Mouse (Mus musculus) neural tube, embryonic 11.5 days (tissue): Measurements from ENCODE around the gene Tmem132c. TPM values are rescaled to one million over a fixed set of nuclear protein-coding genes. Genes with fewer than 3 reads are reported as not detected.

Experiments used
- ATAC-seq: fragments of 200-750 bp; cut with Nextera tagmentation; 2 replicates; pipeline ENCODE4 v1.8.0; 2017; ENCODE audit warnings: moderate number of reproducible peaks, mild to moderate bottlenecking, moderate TSS enrichment, moderate library complexity; ENCODE audit not compliant: insufficient read depth, low FRiP score, low TSS enrichment
- DNase-seq: peaks from one replicate; pipeline ENCODE4 v3.0.0-alpha.2; 2015; ENCODE audit warnings: low spot score
- H3K27ac ChIP-seq: fragments of 300-500 bp; sonication (generic); 2 replicates; pipeline ENCODE4 v1.5.1; 2014; ENCODE audit warnings: low read depth, mild to moderate bottlenecking, low read length
- H3K27me3 ChIP-seq: fragments of 300-500 bp; sonication (generic); 2 replicates; pipeline ENCODE4 v1.6.1; 2014; ENCODE audit warnings: mild to moderate bottlenecking, low read length, mixed read lengths; ENCODE audit not compliant: control insufficient read depth, insufficient read depth
- H3K36me3 ChIP-seq: fragments of 300-500 bp; sonication (generic); 2 replicates; pipeline ENCODE4 v1.6.1; 2014; ENCODE audit warnings: mild to moderate bottlenecking, low read length, moderate library complexity, mixed read lengths; ENCODE audit not compliant: control insufficient read depth, insufficient read depth
- H3K4me1 ChIP-seq: fragments of 300-500 bp; sonication (generic); 2 replicates; pipeline ENCODE4 v1.6.1; 2014; ENCODE audit warnings: low read length, mixed read lengths; ENCODE audit not compliant: control insufficient read depth, insufficient read depth
- H3K4me2 ChIP-seq: fragments of 300-500 bp; sonication (generic); 2 replicates; pipeline ENCODE4 v1.6.1; 2014; ENCODE audit warnings: low read depth, mild to moderate bottlenecking, moderate library complexity
- H3K4me3 ChIP-seq: fragments of 300-500 bp; sonication (generic); 2 replicates; pipeline ENCODE4 v1.5.1; 2014; ENCODE audit warnings: low read depth, low read length
- H3K9ac ChIP-seq: fragments of 300-500 bp; sonication (generic); 2 replicates; pipeline ENCODE4 v1.6.1; 2014; ENCODE audit warnings: mild to moderate bottlenecking, low read length
- H3K9me3 ChIP-seq: fragments of 300-500 bp; sonication (generic); 2 replicates; pipeline ENCODE4 v1.6.1; 2016; ENCODE audit warnings: low read length; ENCODE audit not compliant: control insufficient read depth
- WGBS: fragments of 180-500 bp; shearing (Covaris S2); extraction: QIAGEN DNeasy Blood & Tissue Kit; methylation state at CpG from one replicate; pipeline ENCODE4 v1.1.7; 2014; 5-methylcytosine and 5-hydroxymethylcytosine counted together
- polyA plus RNA-seq: library from polyadenylated mRNA; unstranded; fragments of >200 nt; fragmentation: Nextera tagmentation; extraction: Ambion mirVana; gene quantifications from 2 replicates; pipeline ENCODE4 v1.2.1, GENCODE M21; 2014

Tmem132c gene
- polyA plus RNA-seq, 1 experiment from 2014 or later: 24.6 TPM

- Histone ChIP-seq H3K27ac (no peak overlapping the region), H3K9ac (no peak overlapping the region), H3K4me1 (no peaks in the 10 kb centered on the region), H3K27me3 (no peaks in the 10 kb centered on the region), H3K4me2 (no peak overlapping the region), H3K9me3 (no peaks in the 10 kb centered on the region), H3K4me3 (no peak overlapping the region), H3K36me3 (no peaks in the 10 kb centered on the region)
- 48% methylated on average over 7 of the region's 7 CpGs for WGBS
- ATAC-seq (no peak), DNase-seq (no peak)
Measured at GRCm38 (mm10) chr5:127502838-127503237, 261.2 kb downstream of the Tmem132c start.

- Histone ChIP-seq H3K9ac (no peak overlapping the region), H3K27me3 (no peaks in the 10 kb centered on the region), H3K36me3 (no peaks in the 10 kb centered on the region), H3K4me2 (no peak overlapping the region), H3K4me1 (no peaks in the 10 kb centered on the region), H3K27ac (no peak overlapping the region), H3K9me3 (no peaks in the 10 kb centered on the region), H3K4me3 (no peak overlapping the region)
- no peak for ATAC-seq
- DNase-seq: no peak
- WGBS: 80% methylated on average over 6 of the region's 6 CpGs
Measured at GRCm38 (mm10) chr5:127505697-127506096, 264.1 kb downstream of the Tmem132c start.

- WGBS: 90% methylated on average over 6 of the region's 6 CpGs
- H3K36me3 ChIP-seq: no peaks in the 10 kb centered on the region
- no peak overlapping the region for H3K4me3 ChIP-seq
- no peaks in the 10 kb centered on the region for H3K4me1 ChIP-seq
- H3K27me3 ChIP-seq: no peaks in the 10 kb centered on the region
- no peaks in the 10 kb centered on the region for H3K9me3 ChIP-seq
- H3K4me2 ChIP-seq: no peak overlapping the region
- ATAC-seq (no peak), DNase-seq (no peak)
- no peak overlapping the region for H3K9ac ChIP-seq
- no peak overlapping the region for H3K27ac ChIP-seq
Measured at GRCm38 (mm10) chr5:127511653-127512052, 270.0 kb downstream of the Tmem132c start.

GRCm38 (mm10) chr5:127515960-127516359 is 274.4 kb downstream of the Tmem132c start:
- no peak overlapping the region for H3K9ac ChIP-seq
- no peak for ATAC-seq
- no peaks in the 10 kb centered on the region for H3K27me3 ChIP-seq
- H3K4me3 ChIP-seq: no peak overlapping the region
- H3K4me1 ChIP-seq: no peaks in the 10 kb centered on the region
- H3K27ac ChIP-seq: no peak overlapping the region
- H3K4me2 ChIP-seq: no peak overlapping the region
- 93% methylated on average over 9 of the region's 9 CpGs for WGBS
- H3K36me3 ChIP-seq: no peaks in the 10 kb centered on the region
- no peak for DNase-seq
- no peaks in the 10 kb centered on the region for H3K9me3 ChIP-seq

- ATAC-seq (no peak), DNase-seq (no peak)
- 77% methylated on average over 9 of the region's 9 CpGs for WGBS
- no peaks in the 10 kb centered on the region for H3K36me3 ChIP-seq
- H3K4me2 ChIP-seq: no peak overlapping the region
- H3K9ac ChIP-seq: no peak overlapping the region
- no peak overlapping the region for H3K27ac ChIP-seq
- H3K4me3 ChIP-seq: no peak overlapping the region
- H3K9me3 ChIP-seq: no peaks in the 10 kb centered on the region
- H3K4me1 ChIP-seq: no peaks in the 10 kb centered on the region
- H3K27me3 ChIP-seq: no peaks in the 10 kb centered on the region
Measured at GRCm38 (mm10) chr5:127522744-127523476, 281.3 kb downstream of the Tmem132c start.

GRCm38 (mm10) chr5:127527344-127527974 is 285.9 kb downstream of the Tmem132c start:
- H3K36me3 ChIP-seq: no peaks in the 10 kb centered on the region
- no peaks in the 10 kb centered on the region for H3K9me3 ChIP-seq
- 88% methylated on average over 10 of the region's 10 CpGs for WGBS
- no peak overlapping the region for H3K27ac ChIP-seq
- H3K9ac ChIP-seq: no peak overlapping the region
- no peak overlapping the region for H3K4me2 ChIP-seq
- no peak for ATAC-seq
- H3K4me3 ChIP-seq: no peak overlapping the region
- DNase-seq: no peak
- H3K27me3 ChIP-seq: no peaks in the 10 kb centered on the region
- no peaks in the 10 kb centered on the region for H3K4me1 ChIP-seq

- whole genome bisulfite sequencing: 83% methylated on average over 2 of the region's 2 CpGs
- no peak overlapping the region for H3K4me2 ChIP-seq
- H3K9me3 ChIP-seq: no peaks in the 10 kb centered on the region
- no peaks in the 10 kb centered on the region for H3K27me3 ChIP-seq
- H3K27ac ChIP-seq: no peak overlapping the region
- H3K4me1 ChIP-seq: no peaks in the 10 kb centered on the region
- ATAC-seq (no peak), DNase-seq (no peak)
- no peak overlapping the region for H3K9ac ChIP-seq
- H3K36me3 ChIP-seq: no peaks in the 10 kb centered on the region
- no peak overlapping the region for H3K4me3 ChIP-seq
Measured at GRCm38 (mm10) chr5:127537508-127537907, 295.9 kb downstream of the Tmem132c start.

GRCm38 (mm10) chr5:127546585-127546991 is 305.0 kb downstream of the Tmem132c start:
- Histone ChIP-seq H3K4me1 (no peaks in the 10 kb centered on the region), H3K4me3 (no peak overlapping the region), H3K9ac (no peak overlapping the region), H3K27ac (no peak overlapping the region), H3K27me3 (no peaks in the 10 kb centered on the region), H3K36me3 (no peaks in the 10 kb centered on the region), H3K9me3 (no peaks in the 10 kb centered on the region), H3K4me2 (no peak overlapping the region)
- 91% methylated on average over 5 of the region's 5 CpGs for WGBS
- DNase-seq: no peak
- ATAC-seq: no peak

- no peaks in the 10 kb centered on the region for H3K4me1 ChIP-seq
- H3K4me3 ChIP-seq: no peak overlapping the region
- no peak overlapping the region for H3K27ac ChIP-seq
- no peaks in the 10 kb centered on the region for H3K9me3 ChIP-seq
- H3K36me3 ChIP-seq: no peaks in the 10 kb centered on the region
- ATAC-seq (no peak), DNase-seq (no peak)
- H3K9ac ChIP-seq: no peak overlapping the region
- no peak overlapping the region for H3K4me2 ChIP-seq
- WGBS: 90% methylated on average over 2 of the region's 2 CpGs
- H3K27me3 ChIP-seq: no peaks in the 10 kb centered on the region
Measured at GRCm38 (mm10) chr5:127548136-127548535, 306.5 kb downstream of the Tmem132c start.
